Mouse (Mus musculus) fibroblast of lung, adult 2 months (primary cell): ENCODE data around the gene Gstm7.
"Not testable (repeated sequence)": the region's sequence is repeated elsewhere in the genome, so short reads cannot be mapped to it uniquely, and the experiment has no call there.

Experiments
- DNase-seq: peaks from one replicate; pipeline ENCODE4 v3.0.0-alpha.2; 2011; ENCODE audit warnings: low read depth

Gstm7 gene

GRCm38 (mm10) chr3:107931670-107932069, at the start of gene Gstm7:
Gene Gstm7, minus strand, starts transcription at chr3:107931817.
- peak; percentile 61 for DNase-seq

GRCm38 (mm10) chr3:107981261-107981660, 49.6 kb upstream of the Gstm7 start:
- no peak for DNase-seq

GRCm38 (mm10) chr3:107977691-107978090, 46.1 kb upstream of the Gstm7 start:
- DNase-seq: no peak

- DNase-seq: no peak
Observed at GRCm38 (mm10) chr3:107974237-107974636, 42.6 kb upstream of the Gstm7 start.

- no peak for DNase-seq
Observed at GRCm38 (mm10) chr3:107972070-107972469, 40.5 kb upstream of the Gstm7 start.

DNA sequence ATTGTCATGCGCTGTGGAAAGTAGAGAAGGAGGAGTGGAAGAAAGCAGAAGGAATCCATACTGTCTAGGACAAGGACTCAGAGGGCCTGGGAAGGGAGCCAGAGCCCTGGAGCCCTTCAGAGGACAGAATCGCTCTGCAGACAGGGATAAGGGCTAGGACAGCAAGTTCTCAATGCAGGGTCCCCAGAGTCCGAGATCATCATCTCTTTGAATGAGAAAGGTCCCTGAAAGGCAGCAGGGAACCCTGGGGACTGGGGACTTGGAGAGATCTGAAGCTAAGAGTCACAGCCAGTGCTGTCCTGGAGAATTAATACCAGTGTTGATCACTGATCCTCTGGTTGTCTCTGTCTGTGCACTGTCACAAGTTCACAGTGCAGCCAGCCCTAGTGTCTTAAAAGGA, 39.5 kb upstream of the Gstm7 start:
- not testable (repeated sequence) for DNase-seq

GRCm38 (mm10) chr3:107968724-107969395, 37.2 kb upstream of the Gstm7 start, which contains the start of gene Gstm3:
Gene Gstm3, minus strand, starts transcription at chr3:107969283.
- DNase-seq: no peak

- no peak for DNase-seq
Observed at GRCm38 (mm10) chr3:107966631-107967030, 35.0 kb upstream of the Gstm7 start.

GRCm38 (mm10) chr3:107965592-107965991, 34.0 kb upstream of the Gstm7 start:
- no peak for DNase-seq

- DNase-seq: no peak
Observed at GRCm38 (mm10) chr3:107964656-107965308, 33.2 kb upstream of the Gstm7 start.

DNA sequence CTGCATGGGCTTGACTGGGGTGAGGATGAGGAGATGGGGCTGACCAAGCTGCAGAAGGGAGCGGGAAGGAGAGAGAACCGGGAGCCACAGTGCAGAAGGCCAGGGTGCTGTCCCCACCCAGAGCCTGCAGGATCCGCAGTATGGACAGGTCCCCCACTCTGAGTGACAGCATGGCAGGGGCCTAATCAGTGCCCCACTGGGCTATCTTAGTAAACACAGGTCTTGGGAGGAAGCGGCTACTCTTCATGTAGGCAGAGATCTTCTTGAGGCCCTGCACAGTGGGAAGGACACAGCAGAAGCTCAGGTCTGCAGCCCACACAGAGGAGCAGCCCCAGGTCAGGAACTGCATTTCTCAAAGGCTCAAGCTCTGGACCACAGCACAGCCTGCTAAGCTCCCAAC, 32.4 kb upstream of the Gstm7 start:
- no peak for DNase-seq

GRCm38 (mm10) chr3:107955260-107955659, 23.6 kb upstream of the Gstm7 start:
- not testable (repeated sequence) for DNase-seq

GRCm38 (mm10) chr3:107953906-107954305, 22.3 kb upstream of the Gstm7 start:
- no peak for DNase-seq

GRCm38 (mm10) chr3:107953328-107953755, 21.7 kb upstream of the Gstm7 start:
- DNase-seq: peak; percentile 30

- DNase-seq: no peak
Observed at GRCm38 (mm10) chr3:107950531-107950930, 18.9 kb upstream of the Gstm7 start.

DNA sequence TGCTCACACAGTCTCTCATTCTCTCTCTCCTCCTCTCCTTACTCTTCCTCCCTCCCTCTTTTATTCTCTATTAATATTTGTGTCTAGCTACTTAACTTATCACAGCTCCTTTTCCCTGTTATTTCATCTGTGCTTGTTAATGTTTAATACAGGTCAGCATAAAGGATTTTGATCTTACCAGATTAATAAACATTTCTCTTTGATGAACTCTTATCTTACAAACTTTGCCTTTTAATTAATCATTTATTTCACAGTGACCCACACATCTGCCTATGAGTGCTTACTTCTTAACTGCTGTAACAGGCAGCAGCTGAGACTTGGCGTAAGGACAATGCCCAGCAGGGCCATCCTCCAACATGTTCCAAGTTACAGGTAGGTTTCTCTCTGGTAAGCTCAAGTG, 17.8 kb upstream of the Gstm7 start:
- not testable (repeated sequence) for DNase-seq

DNA sequence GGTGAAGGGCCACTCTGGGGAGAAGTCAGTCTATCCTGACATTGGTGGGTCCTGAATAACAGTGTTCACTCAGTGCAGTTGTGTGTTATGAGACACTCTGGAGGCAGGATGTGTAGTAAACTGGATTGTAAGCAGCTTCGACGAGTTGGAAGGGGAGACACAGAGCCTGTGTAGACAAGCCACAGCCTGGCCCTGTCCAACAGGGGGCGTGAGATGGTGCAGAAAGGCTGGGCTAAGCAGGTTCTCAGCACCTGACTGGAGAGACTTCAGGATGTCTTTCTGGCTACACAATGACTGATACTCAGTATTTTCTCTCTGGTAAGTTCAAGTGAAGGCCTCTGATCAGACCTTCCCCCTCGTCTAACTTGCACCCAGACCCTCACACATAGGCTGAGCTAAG, 14.1 kb upstream of the Gstm7 start:
- no peak for DNase-seq

- no peak for DNase-seq
Observed at GRCm38 (mm10) chr3:107943239-107943990, 11.8 kb upstream of the Gstm7 start, which contains the start of gene Gstm6. Gene Gstm6, minus strand, starts transcription at chr3:107943749.

DNA sequence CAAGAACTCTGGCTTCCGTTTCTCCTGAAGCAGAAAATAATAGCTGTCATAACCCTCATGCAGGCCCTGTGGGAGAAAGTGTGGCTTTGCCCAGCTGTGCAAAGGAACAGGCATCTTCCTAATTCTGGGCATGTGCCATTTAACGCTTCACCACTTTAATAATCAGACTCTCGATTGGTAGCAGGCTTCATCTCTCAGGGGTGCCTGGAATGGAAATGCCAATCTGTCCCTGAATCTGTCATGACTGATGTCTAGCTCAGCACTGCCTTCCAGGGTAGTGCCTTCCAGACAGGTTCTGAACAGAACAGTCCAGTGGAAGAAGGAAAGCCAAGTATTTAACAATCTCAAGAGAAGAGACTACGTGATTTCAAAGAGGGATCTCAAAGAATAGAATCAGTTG, 9.6 kb upstream of the Gstm7 start:
- no peak for DNase-seq

DNA sequence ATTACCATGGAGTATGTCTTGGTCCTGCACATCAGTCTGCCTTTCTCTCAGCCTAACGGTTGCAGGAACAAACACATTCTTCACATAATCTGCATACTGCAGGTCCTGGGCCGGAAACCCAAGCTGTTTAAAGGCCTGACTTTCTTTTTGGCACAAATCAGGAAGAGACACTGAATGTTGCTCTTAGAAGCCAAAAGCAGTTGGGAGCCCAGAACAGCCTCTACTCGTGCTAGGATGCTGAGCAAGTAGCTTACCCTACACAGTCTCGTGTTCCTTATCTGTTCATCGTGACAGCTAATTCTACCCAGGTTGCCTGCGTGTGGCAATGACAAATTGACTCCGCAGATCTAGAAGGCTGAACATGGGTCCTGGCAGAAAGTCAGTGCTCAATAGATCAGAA, 8.9 kb upstream of the Gstm7 start:
- no peak for DNase-seq

GRCm38 (mm10) chr3:107939830-107940229, 8.2 kb upstream of the Gstm7 start:
- DNase-seq: no peak

- DNase-seq: peak; percentile 96
Observed at GRCm38 (mm10) chr3:107939403-107939802, 7.8 kb upstream of the Gstm7 start.

- no peak for DNase-seq
Observed at GRCm38 (mm10) chr3:107935888-107936287, 4.3 kb upstream of the Gstm7 start.
